In the genomic region with DNA sequence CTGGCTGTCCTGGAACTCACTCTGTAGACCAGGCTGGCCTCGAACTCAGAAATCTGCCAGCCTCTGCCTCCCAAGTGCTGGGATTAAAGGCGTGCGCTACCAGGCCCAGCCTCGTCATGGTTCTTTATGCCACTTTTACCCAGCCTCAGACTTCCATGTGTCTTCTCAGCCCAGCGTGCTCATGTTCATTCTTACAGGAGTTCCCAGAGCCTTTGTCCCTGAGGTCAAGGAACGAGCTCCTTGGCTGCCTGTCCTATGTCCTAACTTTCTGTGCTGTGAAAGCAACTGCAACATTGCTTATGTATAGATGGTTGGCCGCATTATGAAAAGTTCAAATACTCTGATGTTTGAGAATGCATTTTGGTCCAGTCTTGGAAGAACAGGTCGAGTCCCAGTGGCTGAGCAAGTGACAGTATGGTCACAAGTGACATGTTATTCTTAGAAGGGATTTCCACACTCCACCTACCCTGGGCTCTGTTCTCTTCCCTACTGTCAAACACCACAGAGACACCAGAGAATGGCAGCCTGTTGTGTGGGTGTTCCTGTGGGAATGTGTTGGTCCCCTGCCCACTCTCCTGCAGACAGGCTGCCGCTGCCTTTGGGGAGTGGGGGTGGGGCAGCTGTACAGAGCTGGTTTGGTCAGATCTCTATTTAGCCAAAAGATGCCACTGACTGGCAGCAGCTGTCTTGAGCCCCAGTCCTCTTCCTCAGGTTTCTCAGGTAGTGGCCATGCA, we compare ENCODE assay signal across 9 mouse cellular contexts.
DNase-seq lines count a peak whose midpoint lies in the region; ATAC-seq lines count a peak whose summit lies in the region.
"Had no signal": no experiment of that assay in that cellular context is flagged by ENCODE, and none has a peak within 500 bp of the region (broad histone marks: within the 10 kb centered on the region; RNA-seq: fewer than 3 reads in every experiment).

No protein-coding gene starts in this region.

- H3K4me2 ChIP-seq in forebrain, embryonic 14.5 days (ENCODE audit: low read length), result no peak overlapping the region
- H3K4me2 ChIP-seq in heart, embryonic 15.5 days, result 0 out of 2 replicates have a peak overlapping the region, but pooled peaks have one; percentile 8

- DNase-seq in left cerebral cortex, adult 11 months (ENCODE audit: low spot score), result peak; percentile 78
- no peak for DNase-seq in left cerebral cortex, postnatal 4 days
- DNase-seq in forebrain, embryonic 14.5 days (ENCODE audit: low spot score), result no peak
- DNase-seq in left cerebral cortex, postnatal 14 days (ENCODE audit: low spot score in 2 of 2), result peak; percentile 82 to 95
- DNase-seq in adrenal gland, adult 8-10 months, result no peak
- DNase-seq in thymus, adult 18-20 months, result no peak

- no peaks in the 10 kb centered on the region for H3K9me3 ChIP-seq in forebrain, embryonic 14.5 days (replicated peaks; ENCODE audit: control insufficient read depth, low read length)
- H3K9me3 ChIP-seq in heart, embryonic 15.5 days (replicated peaks), result no peaks in the 10 kb centered on the region

- 0 out of 2 replicates have a peak overlapping the region, but pooled peaks have one; percentile 9 for H3K27ac ChIP-seq in forebrain, embryonic 14.5 days (ENCODE audit: low read depth, low read length)
- peak overlapping the region; percentile 7 for H3K27ac ChIP-seq in heart, embryonic 15.5 days
- H3K27ac ChIP-seq: liver, embryonic 14.5 days had no signal

- H3K4me1 ChIP-seq in forebrain, embryonic 14.5 days (ENCODE audit: control insufficient read depth, insufficient read depth, low read length), result peaks cover 11% of the 10 kb centered on the region
- H3K4me1 ChIP-seq in heart, embryonic 15.5 days (replicated peaks), result peaks cover 41% of the 10 kb centered on the region

- ATAC-seq in forebrain, embryonic 14.5 days, result no peak
- ATAC-seq in heart, embryonic 15.5 days (replicated peaks; ENCODE audit: insufficient number of reproducible peaks, insufficient read depth, low FRiP score, low read depth), result no peak
- ATAC-seq in erythroblast, adult 5-6 weeks (replicated peaks; ENCODE audit: low FRiP score, poor library complexity, severe bottlenecking), result no peak

- 0 out of 2 replicates have a peak, but pooled peaks cover 5% of the 10 kb centered on the region for H3K36me3 ChIP-seq in forebrain, embryonic 14.5 days (ENCODE audit: control insufficient read depth, insufficient read depth, low read length)
- H3K36me3 ChIP-seq in heart, embryonic 15.5 days, result peaks cover 12% of the 10 kb centered on the region

- H3K27me3 ChIP-seq in forebrain, embryonic 14.5 days (replicated peaks; ENCODE audit: control insufficient read depth, insufficient read depth, low read length), result no peaks in the 10 kb centered on the region
- no peaks in the 10 kb centered on the region for H3K27me3 ChIP-seq in heart, embryonic 15.5 days

- intact Hi-C loops in left cerebral cortex, postnatal 4 days (cut with DNase I), result loop anchor here (10.0 kb wide), 1 partner anchor 217 kb away; no protein-coding TSS in a partner anchor
- intact Hi-C loops in left cerebral cortex, postnatal 14 days (cut with DNase I), result loop anchor here (5.0 kb wide), 1 partner anchor 220 kb away; no protein-coding TSS in a partner anchor

- no peak overlapping the region for H3K4me3 ChIP-seq in forebrain, embryonic 14.5 days (ENCODE audit: low read depth, low read length)
- no peak overlapping the region for H3K4me3 ChIP-seq in heart, embryonic 15.5 days

- WGBS in forebrain, embryonic 14.5 days, result 77% methylated on average over 9 of the region's 9 CpGs
- WGBS in heart, embryonic 15.5 days, result 70% methylated on average over 9 of the region's 9 CpGs

- H3K9ac ChIP-seq in forebrain, embryonic 14.5 days (ENCODE audit: low read length), result no peak overlapping the region
- no peak overlapping the region for H3K9ac ChIP-seq in heart, embryonic 15.5 days
- H3K9ac ChIP-seq: liver, embryonic 14.5 days had no signal

Comparison
In these comparisons a context has a peak if more than half of its experiments do, and no peak if none do; other contexts are left out.
1. DNase-seq: peak in left cerebral cortex, adult 11 months (single experiment) and left cerebral cortex, postnatal 14 days (2 of 2); none in left cerebral cortex, postnatal 4 days (single experiment), forebrain, embryonic 14.5 days (single experiment), adrenal gland, adult 8-10 months (single experiment) and thymus, adult 18-20 months (0 of 2).